Mouse (Mus musculus) heart, embryonic 15.5 days (tissue): ENCODE data around the gene Crtc1. TPM values are rescaled to one million over a fixed set of nuclear protein-coding genes. Genes with fewer than 3 reads are reported as not detected.
A peak's percentile ranks its signal among the peaks of the same experiment; 100 is the strongest.

Experiments
- ATAC-seq: fragments of 200-750 bp; cut with Nextera tagmentation; replicated peaks from 2 replicates; pipeline ENCODE4 v1.8.0; 2017; ENCODE audit warnings: low read depth, moderate TSS enrichment; ENCODE audit not compliant: insufficient number of reproducible peaks, insufficient read depth, low FRiP score
- H3K27ac ChIP-seq: fragments of 300-500 bp; sonication (generic); 2 replicates; pipeline ENCODE4 v1.5.1; 2015; ENCODE audit warnings: mild to moderate bottlenecking, inconsistent platforms
- H3K27me3 ChIP-seq: fragments of 300-500 bp; sonication (generic); 2 replicates; pipeline ENCODE4 v1.6.1; 2015; ENCODE audit warnings: inconsistent platforms
- H3K36me3 ChIP-seq: fragments of 300-500 bp; sonication (generic); 2 replicates; pipeline ENCODE4 v1.6.1; 2015; ENCODE audit warnings: mild to moderate bottlenecking, inconsistent platforms
- H3K4me1 ChIP-seq: fragments of 300-500 bp; sonication (generic); replicated peaks from 2 replicates; pipeline ENCODE4 v1.6.1; 2015; ENCODE audit warnings: inconsistent platforms
- H3K4me2 ChIP-seq: fragments of 300-500 bp; sonication (generic); 2 replicates; pipeline ENCODE4 v1.6.1; 2015; ENCODE audit warnings: inconsistent platforms, mild to moderate bottlenecking, moderate library complexity
- H3K4me3 ChIP-seq: fragments of 300-500 bp; sonication (generic); 2 replicates; pipeline ENCODE4 v1.5.1; 2015; ENCODE audit warnings: mild to moderate bottlenecking, inconsistent platforms
- H3K9ac ChIP-seq: fragments of 300-500 bp; sonication (generic); 2 replicates; pipeline ENCODE4 v1.6.1; 2015; ENCODE audit warnings: mild to moderate bottlenecking, inconsistent platforms
- H3K9me3 ChIP-seq: fragments of 300-500 bp; sonication (generic); replicated peaks from 2 replicates; pipeline ENCODE4 v1.6.1; 2016; ENCODE audit warnings: inconsistent platforms
- WGBS: fragments of 180-500 bp; shearing (Covaris S2); methylation state at CpG from one replicate; pipeline ENCODE4 v1.1.7; 2015; ENCODE audit warnings: mixed read lengths; 5-methylcytosine and 5-hydroxymethylcytosine counted together
- polyA plus RNA-seq: library from polyadenylated mRNA; unstranded; fragments of >200 nt; fragmentation: Nextera tagmentation; extraction: Ambion mirVana; gene quantifications from 2 replicates; pipeline ENCODE4 v1.2.1, GENCODE M21; 2015

Crtc1 gene
- polyA plus RNA-seq, 1 experiment from 2014 or later, result 8.7 TPM

DNA sequence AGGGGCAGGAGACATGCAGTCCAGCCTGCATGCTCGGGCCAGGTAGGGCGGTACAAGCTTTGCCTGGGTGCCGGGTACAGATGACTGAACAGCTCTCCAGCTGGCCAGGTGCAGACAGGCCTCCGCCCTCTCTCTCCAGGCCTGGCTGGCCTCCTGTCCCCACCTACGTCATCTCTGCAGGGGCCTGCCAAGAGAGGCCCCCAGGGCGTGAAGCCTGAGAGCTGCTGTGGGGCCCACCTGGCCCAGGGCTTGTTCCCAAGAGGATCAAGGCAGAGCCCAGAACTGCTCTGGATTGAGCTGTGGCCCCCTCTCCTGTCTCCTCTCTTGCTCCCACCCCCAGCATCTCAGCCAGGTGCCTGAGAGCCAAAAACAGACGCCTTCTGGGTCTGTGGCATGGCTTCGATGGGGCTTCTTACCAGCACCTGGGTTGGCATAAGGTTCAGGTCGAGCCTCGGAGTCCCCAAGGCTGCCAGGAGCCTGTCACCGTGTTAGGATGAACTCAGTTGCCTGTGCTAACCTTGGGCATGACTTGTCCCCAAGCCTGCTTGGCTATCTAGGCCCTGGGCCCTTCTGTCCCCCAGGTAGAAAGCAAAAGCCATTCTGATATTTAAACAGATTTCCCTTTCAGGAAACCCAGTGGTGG, 32.8 kb downstream of the Crtc1 start:
- no peak overlapping the region for H3K4me2 ChIP-seq
- no peak overlapping the region for H3K4me3 ChIP-seq
- 0 out of 2 replicates have a peak overlapping the region, but pooled peaks have one; percentile 1 for H3K9ac ChIP-seq
- no peaks in the 10 kb centered on the region for H3K9me3 ChIP-seq
- H3K27me3 ChIP-seq, result no peaks in the 10 kb centered on the region
- peak overlapping the region; percentile 46 for H3K27ac ChIP-seq
- 64% methylated on average over 11 of the region's 11 CpGs for WGBS
- ATAC-seq, result 0 out of 2 replicates have a peak, but pooled peaks have one; percentile 36
- H3K36me3 ChIP-seq, result peaks cover 4% of the 10 kb centered on the region; the same call in 1 of the 2 replicates
- H3K4me1 ChIP-seq, result peaks cover 50% of the 10 kb centered on the region

DNA sequence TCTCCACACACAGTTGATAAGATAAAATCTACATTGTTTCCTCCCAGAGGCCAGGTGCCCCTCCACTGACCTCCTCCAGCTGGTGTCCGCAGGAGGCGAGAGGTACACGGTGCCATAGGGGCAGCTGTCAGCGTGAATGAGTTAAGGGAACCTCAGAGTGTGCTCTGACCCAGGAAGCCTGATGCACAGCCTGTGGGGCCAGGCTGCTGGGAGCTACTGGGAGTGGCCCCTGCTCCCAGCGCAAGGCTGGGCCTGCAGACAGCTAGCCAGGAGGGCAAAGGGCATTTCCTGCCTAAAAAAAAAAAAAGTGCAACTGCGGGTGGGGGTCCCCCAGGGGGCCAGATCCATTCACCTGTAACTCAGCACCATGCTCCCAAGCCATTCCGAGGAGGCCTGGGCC, 34.2 kb downstream of the Crtc1 start:
- ATAC-seq, result no peak
- Histone ChIP-seq H3K27ac (no peak overlapping the region), H3K36me3 (peaks cover 4% of the 10 kb centered on the region; the same call in 1 of the 2 replicates), H3K27me3 (no peaks in the 10 kb centered on the region), H3K9ac (no peak overlapping the region), H3K4me2 (no peak overlapping the region), H3K4me1 (peaks cover 46% of the 10 kb centered on the region), H3K4me3 (no peak overlapping the region), H3K9me3 (no peaks in the 10 kb centered on the region)
- 62% methylated on average over 7 of the region's 7 CpGs for WGBS

DNA sequence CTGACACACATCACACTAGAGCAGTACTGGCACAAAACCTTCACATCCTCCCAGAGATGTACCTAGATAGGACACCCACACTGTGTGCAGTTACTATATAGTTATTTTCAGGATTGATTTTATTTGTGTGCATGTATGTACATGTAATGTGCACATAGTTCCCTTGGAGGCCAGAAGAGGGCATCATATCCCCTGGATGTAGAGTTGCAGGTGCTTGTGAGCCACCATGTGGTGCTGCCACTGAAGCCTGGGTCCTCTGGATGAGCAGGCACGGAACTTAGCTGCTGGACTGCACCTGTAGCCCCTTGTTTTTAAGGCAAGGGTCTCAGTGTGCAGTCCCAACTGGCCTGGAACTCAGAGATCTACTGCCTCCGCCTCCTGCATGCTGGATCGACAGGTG, 35.2 kb downstream of the Crtc1 start:
- Histone ChIP-seq H3K9me3 (no peaks in the 10 kb centered on the region), H3K36me3 (peaks cover 7% of the 10 kb centered on the region; the same call in 1 of the 2 replicates), H3K4me2 (no peak overlapping the region), H3K4me3 (no peak overlapping the region), H3K4me1 (peaks cover 40% of the 10 kb centered on the region), H3K9ac (no peak overlapping the region), H3K27ac (no peak overlapping the region), H3K27me3 (no peaks in the 10 kb centered on the region)
- WGBS, result 96% methylated on average over 3 of the region's 3 CpGs
- no peak for ATAC-seq

DNA sequence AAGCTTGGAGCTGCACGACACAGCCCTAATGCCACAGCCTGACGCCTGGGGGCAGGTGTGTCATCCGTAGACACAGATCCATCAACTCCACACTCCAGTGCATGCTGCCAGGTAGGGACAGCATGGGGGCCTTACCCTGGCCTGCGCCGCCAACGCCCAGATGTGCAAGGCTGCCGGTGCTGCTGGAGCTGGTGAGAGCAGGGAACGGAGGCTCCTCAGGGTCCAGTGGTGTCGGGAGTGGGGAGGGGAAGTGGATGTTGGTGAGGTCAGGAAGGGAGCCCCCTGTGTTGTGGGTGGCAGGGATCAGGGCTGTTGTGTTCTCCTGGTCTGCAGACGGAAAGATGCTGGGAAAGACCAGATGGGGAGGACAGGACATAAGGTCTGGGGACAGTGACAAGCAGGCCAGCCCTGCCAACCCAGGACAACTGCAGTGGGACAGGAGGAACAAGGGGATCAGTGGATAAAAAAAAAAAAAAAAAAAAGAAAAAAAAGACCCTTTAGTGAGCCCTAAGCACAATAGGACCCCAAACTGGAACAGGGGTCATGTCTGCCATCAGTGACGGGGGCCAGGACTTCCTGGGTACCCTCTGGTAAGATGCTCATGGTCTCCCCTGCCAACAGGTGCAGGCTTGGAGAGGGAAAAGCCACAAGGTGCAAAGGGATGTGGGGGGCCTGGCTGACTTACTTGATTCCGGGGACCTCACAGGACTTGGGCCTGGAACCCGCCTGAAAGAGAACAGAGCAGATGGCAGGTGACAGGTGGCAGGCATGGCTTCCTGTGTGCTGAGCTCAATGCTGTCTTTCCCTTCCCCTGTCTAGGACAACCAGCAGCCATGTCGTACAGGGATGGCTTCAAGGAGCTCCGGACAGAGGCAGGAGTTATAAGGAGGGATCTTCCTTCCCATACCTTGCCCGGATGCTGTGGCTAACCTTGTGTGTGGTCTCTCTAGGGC, 41.5 kb downstream of the Crtc1 start:
- no peak for ATAC-seq
- WGBS, result 82% methylated on average over 16 of the region's 16 CpGs
- H3K27me3 ChIP-seq, result no peaks in the 10 kb centered on the region
- peaks cover 10% of the 10 kb centered on the region for H3K4me1 ChIP-seq
- H3K9me3 ChIP-seq, result no peaks in the 10 kb centered on the region
- H3K9ac ChIP-seq, result no peak overlapping the region
- no peak overlapping the region for H3K27ac ChIP-seq
- H3K4me3 ChIP-seq, result no peak overlapping the region
- H3K4me2 ChIP-seq, result no peak overlapping the region
- H3K36me3 ChIP-seq, result peaks cover 3% of the 10 kb centered on the region; the same call in 1 of the 2 replicates

DNA sequence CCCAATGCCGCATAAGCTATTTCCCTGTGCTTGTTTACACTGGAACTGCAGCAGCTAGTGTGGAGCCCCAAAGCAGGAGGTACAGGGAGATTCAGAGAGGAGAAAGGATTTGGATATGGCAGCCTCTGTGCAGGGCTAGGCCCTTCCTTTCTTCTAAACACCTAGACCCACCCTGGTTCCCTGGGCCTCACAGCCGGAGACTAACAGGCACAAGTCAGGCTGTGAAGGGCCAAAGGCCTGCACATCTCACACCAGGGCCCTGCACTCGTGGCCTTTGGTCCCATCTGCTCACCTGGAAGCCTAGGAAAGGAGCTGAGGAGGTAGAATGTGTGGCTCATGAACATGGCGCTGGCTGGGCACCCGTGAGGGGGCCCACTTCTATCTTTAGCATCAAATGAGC, 43.2 kb downstream of the Crtc1 start:
- no peak overlapping the region; the same call in 1 of the 2 replicates for H3K27ac ChIP-seq
- no peaks in the 10 kb centered on the region for H3K27me3 ChIP-seq
- H3K4me1 ChIP-seq, result peaks cover 10% of the 10 kb centered on the region
- no peak overlapping the region for H3K4me2 ChIP-seq
- H3K9me3 ChIP-seq, result no peaks in the 10 kb centered on the region
- 74% methylated on average over 5 of the region's 5 CpGs for WGBS
- no peak overlapping the region for H3K4me3 ChIP-seq
- no peak for ATAC-seq
- H3K36me3 ChIP-seq, result peaks cover 3% of the 10 kb centered on the region
- H3K9ac ChIP-seq, result no peak overlapping the region

DNA sequence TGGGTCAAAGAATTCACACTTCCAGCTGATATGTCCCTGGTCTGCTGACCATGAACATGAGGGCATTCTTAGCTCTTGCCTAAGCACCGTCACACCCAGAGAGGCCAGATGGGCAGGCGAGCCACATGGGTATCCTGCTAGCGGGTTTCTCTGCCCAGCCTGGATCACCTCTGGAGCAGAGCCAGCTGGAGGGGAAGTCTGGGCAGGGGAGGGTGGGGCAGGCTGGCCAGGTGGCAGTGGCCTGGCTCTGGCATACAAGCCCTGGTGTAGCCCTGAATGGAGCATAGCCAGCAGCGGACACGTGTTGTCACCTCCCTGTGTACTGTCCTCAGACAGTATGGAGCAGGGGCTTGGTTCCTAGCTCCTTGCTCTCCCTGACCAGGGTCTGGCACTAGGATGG, 43.7 kb downstream of the Crtc1 start:
- Histone ChIP-seq H3K9me3 (no peaks in the 10 kb centered on the region), H3K4me2 (no peak overlapping the region), H3K36me3 (peaks cover 3% of the 10 kb centered on the region), H3K9ac (no peak overlapping the region), H3K4me1 (peaks cover 10% of the 10 kb centered on the region), H3K4me3 (no peak overlapping the region), H3K27ac (no peak overlapping the region), H3K27me3 (no peaks in the 10 kb centered on the region)
- ATAC-seq, result no peak
- WGBS, result 71% methylated on average over 5 of the region's 5 CpGs

DNA sequence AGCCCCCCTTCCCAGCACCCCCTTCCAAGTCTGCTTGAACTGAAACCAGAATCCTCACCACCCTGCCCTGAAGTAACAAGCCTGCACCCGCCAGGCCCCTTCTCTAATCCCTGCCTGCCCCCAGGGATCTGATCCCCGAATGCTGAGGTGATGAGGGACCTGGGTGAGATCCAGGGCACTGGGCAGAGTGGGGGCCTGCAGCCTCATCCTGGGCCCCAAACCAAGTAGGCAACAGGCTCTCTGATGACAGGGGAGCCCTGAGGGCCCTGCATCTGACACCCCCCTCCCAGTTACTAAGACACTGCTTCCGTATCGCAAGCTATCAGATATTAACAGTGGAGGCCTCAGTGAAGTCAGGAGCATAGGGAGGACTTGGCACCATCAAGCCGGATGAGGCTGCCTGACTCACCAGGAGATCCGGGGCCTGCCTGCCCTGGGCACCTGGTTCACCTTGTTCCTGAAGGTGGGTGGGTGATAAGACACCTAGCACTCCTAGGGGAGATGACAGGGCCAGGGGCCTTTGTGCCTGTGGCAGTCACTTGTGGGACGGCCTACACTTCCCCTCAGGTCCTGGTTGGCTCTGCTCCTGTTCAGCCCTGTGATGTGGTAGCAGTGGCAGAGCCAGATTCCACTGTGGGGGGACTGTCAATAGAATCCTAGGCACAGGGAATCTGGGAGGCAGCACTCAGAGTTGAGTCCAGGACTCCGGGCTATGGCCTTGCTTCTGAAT, 44.9 kb downstream of the Crtc1 start:
- H3K27ac ChIP-seq, result no peak overlapping the region
- H3K27me3 ChIP-seq, result no peaks in the 10 kb centered on the region
- no peak overlapping the region for H3K4me3 ChIP-seq
- ATAC-seq, result no peak
- no peak overlapping the region for H3K4me2 ChIP-seq
- no peak overlapping the region for H3K9ac ChIP-seq
- 84% methylated on average over 8 of the region's 8 CpGs for WGBS
- peaks cover 10% of the 10 kb centered on the region for H3K4me1 ChIP-seq
- no peaks in the 10 kb centered on the region; the same call in 1 of the 2 replicates for H3K36me3 ChIP-seq
- no peaks in the 10 kb centered on the region for H3K9me3 ChIP-seq

DNA sequence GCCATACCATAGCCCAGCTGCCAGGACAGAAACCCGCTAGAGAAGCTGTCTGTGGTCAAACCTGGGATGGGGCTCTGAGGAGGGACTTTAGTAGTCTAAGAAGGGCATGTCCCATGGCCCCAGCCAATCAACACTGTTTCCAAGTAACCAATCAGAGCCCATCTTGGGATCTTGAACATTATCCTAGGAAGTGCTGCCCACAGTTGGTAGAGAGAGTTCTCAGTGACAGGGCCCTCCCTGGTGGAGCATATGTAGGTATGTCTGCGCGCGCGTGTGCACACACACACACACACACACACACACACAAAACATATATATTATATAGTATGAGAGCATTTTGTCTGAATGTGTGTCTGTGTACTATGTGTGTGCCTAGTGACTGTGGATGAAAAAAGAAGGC, 46.3 kb downstream of the Crtc1 start:
- no peak overlapping the region for H3K4me2 ChIP-seq
- no peaks in the 10 kb centered on the region for H3K9me3 ChIP-seq
- H3K4me3 ChIP-seq, result no peak overlapping the region
- peaks cover 10% of the 10 kb centered on the region for H3K4me1 ChIP-seq
- H3K9ac ChIP-seq, result no peak overlapping the region
- WGBS, result 85% methylated on average over 5 of the region's 5 CpGs
- no peaks in the 10 kb centered on the region; the same call in 1 of the 2 replicates for H3K36me3 ChIP-seq
- H3K27ac ChIP-seq, result no peak overlapping the region
- no peaks in the 10 kb centered on the region for H3K27me3 ChIP-seq
- no peak for ATAC-seq

DNA sequence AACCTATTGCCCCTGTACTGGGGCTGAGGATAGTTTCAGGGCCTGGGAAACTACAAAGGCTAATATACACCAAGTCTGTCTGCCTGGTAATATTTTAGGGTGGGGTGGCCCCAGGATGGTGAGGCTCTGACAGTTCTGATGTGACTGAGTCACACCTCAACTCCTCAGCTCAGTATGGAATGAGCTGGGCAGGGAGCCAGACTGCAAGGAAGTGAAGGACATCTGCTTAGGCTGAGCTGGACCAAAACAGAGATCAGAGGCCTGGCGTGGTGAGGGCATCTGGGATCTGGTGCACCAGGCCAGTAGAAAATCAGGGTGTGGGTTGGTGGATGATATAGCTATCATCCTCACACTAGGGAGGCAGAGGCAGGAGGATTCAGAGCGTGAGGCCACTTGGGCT, 49.7 kb downstream of the Crtc1 start:
- no peaks in the 10 kb centered on the region for H3K27me3 ChIP-seq
- no peaks in the 10 kb centered on the region for H3K9me3 ChIP-seq
- 56% methylated on average over 2 of the region's 2 CpGs for WGBS
- ATAC-seq, result peak; percentile 45; the same call in 1 of the 2 replicates
- H3K9ac ChIP-seq, result no peak overlapping the region
- no peak overlapping the region for H3K27ac ChIP-seq
- no peak overlapping the region for H3K4me3 ChIP-seq
- H3K4me2 ChIP-seq, result no peak overlapping the region
- H3K36me3 ChIP-seq, result peaks cover 16% of the 10 kb centered on the region
- no peaks in the 10 kb centered on the region; the same call in 1 of the 2 replicates for H3K4me1 ChIP-seq

DNA sequence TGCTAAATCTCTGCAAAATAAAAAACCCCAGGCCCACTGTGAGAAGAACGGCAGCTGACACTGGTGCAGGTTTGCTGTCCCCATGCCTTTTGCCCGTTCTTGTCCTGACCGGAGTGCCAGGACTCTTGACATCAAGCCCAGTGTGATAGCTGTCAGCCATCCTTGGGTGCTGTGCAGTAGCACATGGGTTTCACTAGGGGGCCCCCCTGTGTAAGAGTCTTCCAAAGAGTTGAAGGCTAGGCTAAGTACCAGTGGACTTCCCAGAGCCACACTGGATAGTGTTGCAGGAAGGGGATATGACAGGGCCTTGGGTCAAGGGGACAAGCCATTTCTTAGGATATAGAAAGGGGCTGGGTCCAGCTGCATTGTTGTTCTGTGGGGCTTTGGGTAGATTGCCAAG, 56.1 kb downstream of the Crtc1 start:
- Histone ChIP-seq H3K36me3 (peaks cover 16% of the 10 kb centered on the region; the same call in 1 of the 2 replicates), H3K4me3 (no peak overlapping the region), H3K9ac (no peak overlapping the region), H3K4me2 (no peak overlapping the region), H3K27me3 (peaks cover 23% of the 10 kb centered on the region), H3K27ac (no peak overlapping the region), H3K9me3 (no peaks in the 10 kb centered on the region), H3K4me1 (no peaks in the 10 kb centered on the region)
- 39% methylated on average over 3 of the region's 3 CpGs for WGBS
- peak; percentile 39; the same call in 1 of the 2 replicates for ATAC-seq

DNA sequence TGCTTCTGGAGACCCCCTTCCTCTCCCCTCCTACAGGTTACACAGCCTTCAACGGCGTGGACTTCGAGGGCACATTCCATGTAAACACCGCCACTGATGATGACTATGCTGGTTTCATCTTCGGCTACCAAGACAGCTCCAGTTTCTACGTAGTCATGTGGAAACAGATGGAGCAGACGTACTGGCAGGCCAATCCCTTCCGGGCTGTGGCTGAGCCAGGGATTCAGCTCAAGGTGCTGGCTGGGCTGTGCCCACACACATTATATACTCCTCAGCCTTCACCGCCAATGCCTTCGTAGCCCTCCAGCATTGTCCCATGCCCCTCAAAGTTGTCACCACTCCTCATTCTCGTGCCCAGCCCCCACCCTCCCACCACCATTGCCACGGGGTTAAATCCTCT, 59.3 kb downstream of the Crtc1 start:
- no peak for ATAC-seq

More for the DNA sequence above, 59.3 kb downstream of the Crtc1 start:
- WGBS, result 76% methylated on average over 12 of the region's 12 CpGs
- Histone ChIP-seq H3K9ac (no peak overlapping the region), H3K36me3 (no peaks in the 10 kb centered on the region), H3K4me3 (no peak overlapping the region), H3K27ac (no peak overlapping the region), H3K27me3 (peaks cover 56% of the 10 kb centered on the region), H3K4me1 (peaks cover 16% of the 10 kb centered on the region), H3K4me2 (no peak overlapping the region), H3K9me3 (no peaks in the 10 kb centered on the region)
